Mouse (Mus musculus) thymus, adult 2 months (tissue): ENCODE measurements at regions not wholly inside any gene's neighbourhood (a gene's known extent, or its start where the extent isn't known, plus 50 kb on each side); places are given as distances from the start of the nearest gene placed in this dataset.

Experiments
- DNase-seq: peaks from one replicate; pipeline ENCODE4 v3.0.0; 2021
- H3K27ac ChIP-seq: fragments of 200-500 bp; 2 replicates; pipeline ENCODE4 v1.5.1; 2012; ENCODE audit warnings: low read length, control low read depth; ENCODE audit not compliant: control insufficient read depth, insufficient read depth
- H3K27me3 ChIP-seq: fragments of 200-500 bp; 2 replicates; pipeline ENCODE4 v1.6.1; 2012; ENCODE audit warnings: mild to moderate bottlenecking, low read length, moderate library complexity, mixed read lengths; ENCODE audit not compliant: control insufficient read depth, insufficient read depth
- H3K36me3 ChIP-seq: fragments of 200-500 bp; 2 replicates; pipeline ENCODE4 v1.6.1; 2012; ENCODE audit warnings: mild to moderate bottlenecking, low read length, moderate library complexity; ENCODE audit not compliant: control insufficient read depth, insufficient read depth
- H3K4me1 ChIP-seq: fragments of 200-500 bp; replicated peaks from 2 replicates; pipeline ENCODE4 v1.6.1; 2012; ENCODE audit warnings: low read length; ENCODE audit not compliant: control insufficient read depth, insufficient read depth
- H3K4me3 ChIP-seq: fragments of 200-500 bp; 2 replicates; pipeline ENCODE4 v1.5.1; 2012; ENCODE audit warnings: mild to moderate bottlenecking, low read length, control low read depth, moderate library complexity; ENCODE audit not compliant: control insufficient read depth, insufficient read depth
- CTCF ChIP-seq: fragments of 200-500 bp; IDR thresholded peaks from 2 replicates; pipeline ENCODE4 v1.5.1; 2012; ENCODE audit warnings: mild to moderate bottlenecking, control low read depth, low read length, moderate library complexity, borderline replicate concordance; ENCODE audit not compliant: control insufficient read depth, poor library complexity, insufficient read depth; ENCODE audit errors: extremely low read depth
- POLR2A ChIP-seq: fragments of 200-500 bp; IDR thresholded peaks from 2 replicates; pipeline ENCODE4 v1.6.1; 2012; ENCODE audit warnings: mild to moderate bottlenecking, low read length, control low read depth, moderate library complexity; ENCODE audit not compliant: control insufficient read depth, poor library complexity, insufficient read depth; ENCODE audit errors: extremely low read depth
- WGBS: fragments of 180-500 bp; shearing (Covaris S2); methylation state at CpG from one replicate; pipeline ENCODE4 v1.1.7; 2018; 5-methylcytosine and 5-hydroxymethylcytosine counted together

GRCm38 (mm10) chr8:127932276-127932675 is 426.1 kb upstream of the Nrp1 start:
- H3K36me3 ChIP-seq, result no peaks in the 10 kb centered on the region
- 91% methylated on average over 1 of the region's 1 CpGs for WGBS
- no peak overlapping the region for H3K27ac ChIP-seq
- H3K4me3 ChIP-seq, result no peak overlapping the region
- H3K27me3 ChIP-seq, result no peaks in the 10 kb centered on the region
- H3K4me1 ChIP-seq, result no peaks in the 10 kb centered on the region
- no peak for DNase-seq
- TF ChIP-seq CTCF (no peak), POLR2A (no peak)

GRCm38 (mm10) chr8:127936792-127937435 is 421.5 kb upstream of the Nrp1 start:
- 94% methylated on average over 6 of the region's 6 CpGs for WGBS
- no peak overlapping the region for H3K4me3 ChIP-seq
- H3K27ac ChIP-seq, result no peak overlapping the region
- H3K4me1 ChIP-seq, result no peaks in the 10 kb centered on the region
- H3K36me3 ChIP-seq, result no peaks in the 10 kb centered on the region
- no peaks in the 10 kb centered on the region for H3K27me3 ChIP-seq
- DNase-seq, result no peak
- TF ChIP-seq CTCF (no peak), POLR2A (no peak)

GRCm38 (mm10) chr8:127939284-127939985 is 419.0 kb upstream of the Nrp1 start:
- Histone ChIP-seq H3K27me3 (no peaks in the 10 kb centered on the region), H3K36me3 (no peaks in the 10 kb centered on the region), H3K4me3 (no peak overlapping the region), H3K4me1 (no peaks in the 10 kb centered on the region), H3K27ac (no peak overlapping the region)
- no peak for TF ChIP-seq POLR2A
- TF ChIP-seq CTCF, result no peak
- 52% methylated on average over 7 of the region's 7 CpGs for WGBS
- no peak for DNase-seq

DNA sequence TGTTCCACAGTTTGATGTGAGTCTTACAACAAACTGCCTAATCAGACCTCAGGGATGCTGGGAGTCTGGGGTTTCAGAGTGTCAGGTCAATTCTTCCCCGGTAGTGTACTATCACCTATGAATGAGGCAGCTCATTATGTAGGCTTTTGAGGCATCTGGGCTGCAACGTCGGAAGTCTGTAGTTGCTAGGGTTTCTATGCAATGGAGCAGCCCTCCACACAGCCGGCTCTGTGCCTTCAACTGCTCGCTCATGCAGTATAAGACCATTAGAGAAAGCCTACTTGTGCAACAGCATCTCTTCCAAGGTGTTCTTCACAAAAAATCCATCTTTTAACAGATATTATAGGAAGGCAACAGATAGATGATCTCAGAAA is 418.4 kb upstream of the Nrp1 start:
- Histone ChIP-seq H3K27ac (no peak overlapping the region), H3K4me1 (no peaks in the 10 kb centered on the region), H3K27me3 (no peaks in the 10 kb centered on the region), H3K36me3 (no peaks in the 10 kb centered on the region), H3K4me3 (no peak overlapping the region)
- TF ChIP-seq CTCF, result no peak
- no peak for TF ChIP-seq POLR2A
- WGBS, result 96% methylated on average over 5 of the region's 5 CpGs
- no peak for DNase-seq

GRCm38 (mm10) chr8:127942319-127942718 is 416.1 kb upstream of the Nrp1 start:
- TF ChIP-seq POLR2A, result no peak
- no peak for TF ChIP-seq CTCF
- DNase-seq, result no peak
- Histone ChIP-seq H3K36me3 (no peaks in the 10 kb centered on the region), H3K27ac (no peak overlapping the region), H3K4me1 (no peaks in the 10 kb centered on the region), H3K27me3 (no peaks in the 10 kb centered on the region), H3K4me3 (no peak overlapping the region)

DNA sequence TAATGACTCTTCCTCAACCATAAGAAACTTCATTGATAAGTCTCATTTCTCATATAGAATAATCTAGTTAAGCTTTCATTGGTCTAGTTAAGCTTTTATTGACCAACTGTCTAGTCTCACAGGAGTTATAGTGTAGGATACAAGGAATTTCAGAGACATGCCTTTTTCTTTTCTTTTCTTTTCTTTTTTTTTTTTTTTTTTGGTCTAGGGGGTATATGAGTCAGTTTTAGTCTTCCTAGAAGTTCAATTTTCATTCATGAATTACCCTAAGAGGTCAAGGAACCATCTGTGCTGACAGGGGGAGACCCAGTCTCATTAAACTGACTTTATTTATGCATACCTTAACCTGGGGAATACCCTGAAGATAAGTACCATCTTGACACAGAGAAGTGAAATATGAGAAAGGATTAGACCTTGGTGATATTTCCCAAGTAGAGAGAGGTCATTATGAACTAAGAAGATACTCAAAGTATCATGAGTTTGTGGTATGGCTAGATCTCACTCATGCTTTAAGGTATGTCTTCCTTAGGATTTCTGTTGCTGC is 413.4 kb upstream of the Nrp1 start:
- H3K36me3 ChIP-seq, result no peaks in the 10 kb centered on the region
- no peak for TF ChIP-seq CTCF
- TF ChIP-seq POLR2A, result no peak
- no peak for DNase-seq
- no peak overlapping the region for H3K27ac ChIP-seq
- no peak overlapping the region for H3K4me3 ChIP-seq
- H3K27me3 ChIP-seq, result no peaks in the 10 kb centered on the region
- H3K4me1 ChIP-seq, result no peaks in the 10 kb centered on the region

- Histone ChIP-seq H3K27me3 (no peaks in the 10 kb centered on the region), H3K4me1 (no peaks in the 10 kb centered on the region), H3K36me3 (no peaks in the 10 kb centered on the region), H3K4me3 (no peak overlapping the region), H3K27ac (no peak overlapping the region)
- DNase-seq, result no peak
- TF ChIP-seq POLR2A (no peak), CTCF (no peak)
- 86% methylated on average over 1 of the region's 1 CpGs for WGBS
Observed at GRCm38 (mm10) chr8:127957571-127957970, 400.8 kb upstream of the Nrp1 start.
